Mouse (Mus musculus) layer of hippocampus, adult 11-12 months (tissue): ENCODE results near the gene Heatr5a.
A peak's percentile ranks its signal among the peaks of the same experiment; 100 is the strongest.

Experiments
- DNase-seq: peaks from one replicate; pipeline ENCODE4 v3.0.0; 2022; ENCODE audit warnings: low spot score

Gene Heatr5a

GRCm38 (mm10) chr12:51845261-51845660, 125.9 kb downstream of the Heatr5a start:
- DNase-seq, result no peak

GRCm38 (mm10) chr12:51844771-51845256, 126.3 kb downstream of the Heatr5a start:
- peak; percentile 93 for DNase-seq

DNA sequence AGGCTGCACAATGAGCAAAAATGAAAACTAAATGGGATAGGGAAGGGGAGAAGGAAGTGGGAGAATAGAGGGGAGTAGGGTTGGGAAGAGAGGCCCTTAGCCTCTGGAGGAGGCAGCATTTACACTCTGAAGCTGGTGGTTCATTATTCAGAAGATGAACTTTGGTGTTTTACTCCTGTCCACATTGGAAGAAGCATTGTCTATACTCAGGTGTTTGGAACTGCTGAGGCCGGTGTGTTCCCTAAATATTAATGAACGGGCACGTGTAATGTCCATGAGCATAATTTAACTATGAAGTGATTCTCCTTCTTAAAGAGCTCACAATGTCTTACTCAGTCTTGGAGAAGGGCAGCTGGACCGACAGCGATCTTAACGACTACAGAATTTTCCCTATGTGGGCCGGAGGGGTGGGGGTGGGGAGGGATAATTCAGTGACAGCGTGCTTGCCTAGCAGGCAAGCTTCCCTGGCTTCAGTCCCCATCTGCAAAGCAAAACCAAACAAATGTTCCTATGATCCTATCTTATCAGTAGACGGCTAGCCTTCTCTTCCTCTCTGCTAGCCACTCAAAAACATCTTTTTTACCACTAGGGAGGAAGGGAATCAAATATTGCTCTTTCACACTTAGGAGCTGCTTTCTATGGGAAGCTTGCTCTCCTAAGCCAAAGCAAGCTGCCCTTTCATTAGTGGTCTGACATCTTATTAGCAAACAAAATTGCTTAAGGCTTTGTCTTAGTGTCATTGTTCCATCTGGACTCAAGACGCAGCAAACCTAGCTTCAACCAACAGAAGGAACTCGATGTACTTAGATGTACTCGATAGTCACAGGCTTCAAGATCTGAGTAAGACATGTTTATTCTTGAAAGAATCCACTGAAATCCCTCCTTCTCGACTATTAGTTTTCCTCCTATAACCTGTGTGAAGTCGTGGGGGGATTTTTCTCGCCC, 127.3 kb downstream of the Heatr5a start:
- no peak for DNase-seq

- DNase-seq, result no peak
Measured at GRCm38 (mm10) chr12:51842081-51842864, 128.8 kb downstream of the Heatr5a start.

GRCm38 (mm10) chr12:51839856-51840255, 131.3 kb downstream of the Heatr5a start:
- DNase-seq, result no peak

- DNase-seq, result no peak
Measured at GRCm38 (mm10) chr12:51835219-51835618, 135.9 kb downstream of the Heatr5a start.

- DNase-seq, result no peak
Measured at GRCm38 (mm10) chr12:51831931-51832330, 139.2 kb downstream of the Heatr5a start.

DNA sequence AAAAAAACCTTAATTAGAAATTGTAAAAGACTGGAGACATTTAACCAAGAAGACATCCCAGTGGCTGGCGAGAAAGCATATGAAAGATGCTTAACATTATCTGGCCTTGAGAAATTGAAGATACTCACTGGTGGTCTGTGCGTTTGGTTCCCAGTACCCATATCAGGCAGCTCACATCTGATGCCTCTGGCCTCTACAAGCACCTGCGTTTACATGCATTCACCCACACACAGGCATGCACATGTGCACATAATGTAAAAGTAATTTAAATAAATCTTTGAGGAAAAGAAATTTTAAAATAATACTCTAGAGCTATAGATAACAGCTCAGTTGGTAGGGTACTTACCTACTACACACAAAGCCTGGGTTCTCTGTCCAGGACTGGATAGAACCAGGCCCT, 139.8 kb downstream of the Heatr5a start:
- DNase-seq, result no peak

DNA sequence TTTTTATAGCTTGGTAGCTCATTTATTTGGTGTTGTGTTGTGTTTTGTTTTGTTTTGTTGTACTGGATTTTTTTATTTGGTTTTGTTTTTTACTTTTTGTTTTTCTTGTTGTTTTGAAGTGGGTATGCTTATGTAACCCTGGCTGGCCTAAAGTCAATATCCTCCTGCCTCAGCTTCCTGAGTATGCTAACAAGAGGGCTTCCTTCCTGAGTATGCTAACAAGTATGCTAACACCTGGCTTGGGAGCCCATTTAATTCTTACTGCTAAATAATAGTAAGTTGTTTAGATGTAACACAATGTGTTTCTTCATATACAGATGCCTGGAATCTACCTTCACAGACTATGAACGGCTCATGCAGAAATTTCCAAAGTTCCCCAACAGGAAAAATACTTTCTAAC, 140.4 kb downstream of the Heatr5a start:
- DNase-seq, result no peak

DNA sequence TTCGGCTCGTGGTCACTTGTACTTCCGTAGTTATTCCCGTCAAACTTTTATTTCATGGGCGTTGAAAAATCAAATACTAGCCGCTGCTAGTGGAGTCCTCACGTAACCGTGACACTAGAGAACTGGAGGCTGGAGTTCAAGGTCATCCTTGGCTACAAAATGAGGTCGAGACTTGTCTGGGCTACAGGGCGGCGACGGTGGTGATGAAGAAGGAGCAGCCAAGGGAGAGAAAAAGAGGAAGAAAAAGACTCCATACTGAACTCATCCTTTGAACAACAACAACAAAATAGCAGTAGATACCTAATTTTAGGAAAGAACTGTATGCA, 141.1 kb downstream of the Heatr5a start:
- DNase-seq, result no peak

DNA sequence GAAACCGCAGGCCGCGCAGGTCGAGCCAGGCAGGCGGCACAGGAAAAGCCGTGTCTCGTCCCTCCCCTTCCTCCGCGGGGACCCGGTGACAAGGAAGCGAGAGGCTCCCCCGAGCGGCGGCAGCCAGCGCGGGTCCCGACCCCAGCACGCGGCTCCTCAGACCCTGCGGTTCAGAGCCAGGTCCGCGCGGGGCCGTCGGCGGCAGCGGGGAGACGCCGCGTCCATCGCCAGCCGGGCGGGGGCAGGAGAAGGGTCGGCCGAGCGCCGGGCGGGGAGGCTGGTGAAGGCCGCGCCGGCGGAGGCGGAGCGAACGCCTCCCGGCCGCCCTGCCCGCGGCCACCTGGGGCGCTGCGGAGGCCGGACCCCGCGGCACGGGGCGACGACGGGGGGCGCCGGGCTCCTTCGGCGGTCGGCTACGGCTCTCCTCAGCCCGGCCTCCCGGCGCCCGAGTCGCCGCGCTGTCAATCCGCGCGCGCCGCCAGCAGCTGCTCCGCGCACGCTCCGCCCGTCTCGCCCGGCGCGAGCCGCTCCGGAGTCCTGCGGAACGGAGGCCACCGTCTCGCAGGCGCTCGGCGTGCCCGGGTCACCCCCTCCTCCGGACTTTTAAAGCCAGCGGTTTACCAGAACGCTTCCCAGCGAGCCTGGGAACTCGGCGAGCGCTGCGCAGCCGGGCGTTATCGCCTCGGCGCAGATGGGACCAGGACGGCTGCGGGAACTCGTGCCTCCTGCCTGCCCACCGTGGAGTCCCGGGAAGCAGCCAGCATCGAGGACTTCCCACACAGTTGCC, 141.6 kb downstream of the Heatr5a start, which contains the start of gene Hectd1:
Gene Hectd1, minus strand, starts transcription at position 247 of the 787 bp plus-strand sequence.
- DNase-seq, result peak; percentile 81

DNA sequence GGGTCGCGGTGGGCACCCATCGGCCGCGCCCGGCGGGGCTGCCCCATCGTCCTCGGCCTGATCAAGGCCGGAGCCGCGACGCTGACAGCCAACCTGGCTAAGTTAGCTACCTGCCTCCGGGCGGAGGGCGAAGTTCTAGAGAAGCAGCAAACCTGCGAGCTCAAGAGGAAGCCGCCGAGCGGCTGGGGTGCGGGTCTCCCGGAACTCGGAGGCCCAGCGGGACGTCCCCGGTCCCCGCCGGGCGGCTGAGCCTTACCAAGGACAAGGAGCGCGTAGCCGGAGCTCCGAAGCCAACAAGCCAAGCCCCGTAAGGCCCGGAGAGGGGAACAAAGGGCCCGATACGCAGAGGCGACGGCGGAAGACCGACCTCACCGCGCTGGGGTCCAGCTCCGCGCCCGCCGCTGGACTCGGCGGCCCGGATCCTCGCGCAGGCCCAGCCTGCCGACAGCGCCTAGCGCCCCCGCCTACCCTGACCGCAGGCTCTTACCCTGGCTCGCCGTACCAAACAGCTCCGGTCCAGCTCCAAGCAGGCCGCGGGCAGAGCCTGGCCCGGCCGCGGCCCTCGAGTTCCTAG, 142.3 kb downstream of the Heatr5a start:
- DNase-seq, result peak; percentile 18

GRCm38 (mm10) chr12:51827958-51828650, 143.0 kb downstream of the Heatr5a start:
- no peak for DNase-seq
